Mouse (Mus musculus): ENCODE results near the gene Snip1.

DNA sequence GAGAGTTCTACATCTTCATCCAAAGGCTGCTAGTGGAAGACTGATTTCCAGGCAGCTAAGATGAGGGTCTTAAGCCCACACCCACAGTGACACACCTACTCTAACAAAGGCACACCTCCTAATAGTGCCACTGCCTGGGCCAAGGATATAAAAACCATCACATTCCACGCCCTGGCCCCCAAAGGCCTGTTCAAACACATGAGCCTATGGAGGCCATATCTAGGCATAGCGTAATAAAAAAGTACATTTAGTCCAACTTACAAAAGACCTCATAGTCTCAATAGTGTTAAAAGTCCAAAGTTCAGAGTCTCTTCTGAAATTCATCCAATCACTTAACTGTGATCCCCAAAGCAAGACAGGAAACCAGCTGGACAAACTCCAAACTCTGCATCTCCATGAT is 12.2 kb downstream of the Snip1 start:
- TF ChIP-seq POLR2A (IDR thresholded peaks at IDR 0.05; ENCODE audit: borderline replicate concordance, low read depth, low read length): no peak
- TF ChIP-seq CTCF (IDR thresholded peaks at IDR 0.05; ENCODE audit: low read depth, low read length): no peak
